Mouse (Mus musculus): ENCODE data around the gene Tor1aip2.

Gene Tor1aip2

DNA sequence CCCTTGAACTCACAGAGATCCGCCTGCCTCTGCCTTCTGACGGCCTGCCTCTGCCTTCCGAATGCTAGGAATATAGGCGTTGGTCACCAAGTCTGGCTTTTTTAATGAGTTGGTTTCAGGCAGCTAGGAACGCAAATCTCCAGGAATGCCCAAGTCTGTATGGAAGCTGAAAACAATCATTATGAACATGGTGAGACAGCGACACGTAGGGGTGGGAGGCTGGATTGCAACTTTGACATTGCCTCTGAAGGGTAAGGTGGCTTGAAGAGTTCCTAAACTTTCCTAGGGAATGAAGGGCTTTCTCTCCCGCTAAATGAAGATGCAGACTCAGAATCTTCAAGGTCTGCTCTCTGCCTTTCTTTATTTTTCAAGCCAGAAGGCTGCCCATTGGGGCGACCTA is 75.9 kb downstream of the Tor1aip2 start:
- no peak for DNase-seq (ENCODE audit: low read depth, low spot score)

DNA sequence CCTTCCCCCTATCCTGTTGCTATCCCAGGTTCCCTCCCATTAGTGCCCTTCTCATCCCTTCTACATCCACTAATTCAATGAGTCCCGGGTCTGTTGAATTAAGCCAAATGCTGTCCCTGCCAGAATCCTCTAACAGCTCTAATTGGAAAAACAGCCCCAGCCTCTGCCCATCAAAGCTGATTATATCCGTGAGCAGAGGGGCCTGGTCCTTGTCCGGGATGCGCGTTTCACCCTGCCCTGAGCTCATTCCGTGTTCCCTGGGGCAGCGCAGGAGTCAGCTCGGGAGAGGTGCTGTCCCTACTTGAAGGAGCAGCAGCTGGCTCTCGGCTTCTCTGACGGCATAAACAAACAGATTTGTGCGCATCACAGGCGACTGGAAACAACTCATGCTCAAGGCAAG is 76.5 kb downstream of the Tor1aip2 start:
- peak; percentile 13 for DNase-seq (ENCODE audit: low read depth, low spot score)

DNA sequence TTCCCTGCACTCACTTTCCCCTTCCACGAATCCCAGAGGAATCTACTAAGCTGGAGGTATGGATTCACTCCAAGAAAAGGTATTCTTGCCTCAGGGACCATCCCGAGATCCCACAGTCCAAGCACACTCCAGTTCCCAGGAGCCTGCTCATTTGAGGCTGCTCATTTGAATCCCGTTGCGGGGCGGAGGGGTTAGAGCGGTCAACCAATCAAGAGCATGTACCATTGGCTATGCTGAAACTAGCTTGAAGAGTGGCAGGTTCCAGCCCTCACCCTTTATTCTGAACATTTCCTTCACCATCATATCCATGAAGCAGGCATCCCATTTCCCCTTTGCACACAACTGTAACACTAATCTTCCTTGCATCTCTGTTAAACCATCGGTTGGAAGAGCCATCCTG is 76.9 kb downstream of the Tor1aip2 start:
- DNase-seq (ENCODE audit: low read depth, low spot score): no peak

DNA sequence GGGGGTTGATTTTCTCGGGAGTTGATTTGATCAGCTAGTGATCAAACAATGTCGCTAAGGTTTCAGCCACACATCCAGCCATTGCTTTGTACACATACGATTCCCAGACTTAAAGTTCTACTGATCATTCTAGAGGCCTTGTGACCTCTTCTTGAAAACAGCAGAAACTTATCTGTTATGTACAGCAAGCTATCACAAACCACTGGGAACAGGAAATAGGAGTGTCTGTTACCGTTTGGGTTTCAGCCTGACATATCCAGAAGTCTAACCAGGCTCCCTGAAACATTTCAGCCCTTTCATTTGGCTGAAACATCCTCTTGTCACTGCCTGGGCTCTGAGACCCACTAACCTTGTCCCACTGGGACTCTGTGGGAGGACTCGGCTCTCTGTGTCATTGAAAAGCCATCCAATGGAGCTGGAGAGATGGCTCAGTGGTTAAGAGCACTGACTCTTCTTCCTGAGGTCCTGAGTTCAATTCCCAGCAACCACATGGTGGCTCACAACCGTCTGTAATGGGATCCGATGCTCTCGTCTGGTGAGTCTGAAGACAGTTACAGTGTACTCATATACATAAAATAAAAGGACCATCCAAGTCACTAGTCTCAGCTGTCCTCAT is 78.8 kb downstream of the Tor1aip2 start:
- no peak for DNase-seq (ENCODE audit: low read depth, low spot score)

DNA sequence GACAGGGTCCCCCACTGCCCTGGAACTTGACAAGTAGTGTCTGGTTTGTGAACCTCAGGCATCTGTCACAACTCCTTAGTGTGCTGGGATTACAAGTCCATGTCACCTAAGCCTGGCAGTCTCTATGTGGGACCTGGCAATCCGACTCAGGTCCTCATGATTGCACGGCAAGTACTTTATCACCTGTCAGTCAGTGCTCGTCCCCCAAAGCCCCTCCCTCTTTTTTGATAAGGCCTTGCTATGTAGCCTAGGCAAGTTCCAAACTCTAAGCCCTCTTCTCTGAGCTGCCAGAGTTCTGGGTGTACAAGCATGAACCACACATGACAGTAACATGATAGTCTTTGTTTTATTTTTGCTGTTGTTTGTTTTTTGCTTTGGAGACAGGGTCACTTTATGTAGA is 81.6 kb downstream of the Tor1aip2 start:
- no peak for DNase-seq (ENCODE audit: low read depth, low spot score)
